Mouse (Mus musculus): ENCODE results near the gene Nutf2-ps1.

DNA sequence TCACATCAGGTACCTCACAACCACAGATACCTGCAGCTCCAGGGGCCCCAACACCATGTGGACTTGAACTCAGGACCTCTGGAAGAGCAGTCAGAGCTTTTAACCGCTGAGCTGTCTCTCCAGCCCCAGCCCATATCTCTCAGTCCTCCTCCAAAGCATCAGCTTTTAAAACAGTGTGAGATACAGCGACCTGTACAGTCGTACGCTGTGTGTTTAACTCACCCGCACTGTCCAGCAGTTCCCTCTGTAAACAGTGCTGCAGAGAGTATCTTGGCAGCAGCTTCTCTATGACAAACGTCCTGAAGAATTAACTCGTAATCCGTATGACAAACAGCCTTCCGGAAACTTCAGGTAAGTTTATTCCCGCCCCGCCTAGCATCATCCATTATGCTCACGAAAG lies 16.3 kb downstream of the Nutf2-ps1 start:
- TF ChIP-seq CTCF (IDR thresholded peaks at IDR 0.05; ENCODE audit: low read depth, low read length): no peak
- TF ChIP-seq POLR2A (IDR thresholded peaks at IDR 0.05; ENCODE audit: borderline replicate concordance, low read depth, low read length): no peak

All from bone marrow macrophage, adult 2 months (primary cell).